Mouse (Mus musculus): ENCODE measurements at regions not wholly inside any gene's neighbourhood (a gene's known extent, or its start where the extent isn't known, plus 50 kb on each side); places are given as distances from the start of the nearest gene placed in this dataset.

- TF ChIP-seq POLR2A (IDR thresholded peaks at IDR 0.05; ENCODE audit: borderline replicate concordance, extremely low read depth, insufficient read depth, insufficient read length, poor library complexity, severe bottlenecking) (no peak), CTCF (IDR thresholded peaks at IDR 0.05; ENCODE audit: borderline replicate concordance, extremely low read depth, insufficient read depth, insufficient read length) (no peak)
These were observed 228.1 kb upstream of the Zdhhc25 start for GRCm38 (mm10) chr15:88372039-88372438.

Measured in brain, embryonic 14.5 days (tissue).